Mouse (Mus musculus) mammary gland, adult 2 months (tissue): ENCODE results near the gene Olfr212. TPM values are rescaled to one million over a fixed set of nuclear protein-coding genes. Genes with fewer than 3 reads are reported as not detected.

Experiments
- polyA plus RNA-seq: library from polyadenylated mRNA; depleted of rRNA; stranded (reverse); fragments of >200 nt; gene quantifications from 2 replicates; pipeline ENCODE4 v1.2.3, GENCODE M21; 2012; ENCODE audit warnings: low replicate concordance; rRNA removed

The Olfr212 gene
- not detected in 2 replicates for polyA plus RNA-seq

GRCm38 (mm10) chr6:116506302-116507003 lies at the start of gene Olfr212:
Gene Olfr212 (plus strand): TSS chr6:116506516.

GRCm38 (mm10) chr6:116460544-116461283 lies 45.6 kb upstream of the Olfr212 start, which contains the start of gene Alox5:
Gene Alox5 (minus strand): TSS chr6:116461178.

GRCm38 (mm10) chr6:116488791-116489190 lies 17.5 kb upstream of the Olfr212 start, which contains the start of gene Olfr211:
Gene Olfr211 (plus strand): TSS chr6:116489091.

DNA sequence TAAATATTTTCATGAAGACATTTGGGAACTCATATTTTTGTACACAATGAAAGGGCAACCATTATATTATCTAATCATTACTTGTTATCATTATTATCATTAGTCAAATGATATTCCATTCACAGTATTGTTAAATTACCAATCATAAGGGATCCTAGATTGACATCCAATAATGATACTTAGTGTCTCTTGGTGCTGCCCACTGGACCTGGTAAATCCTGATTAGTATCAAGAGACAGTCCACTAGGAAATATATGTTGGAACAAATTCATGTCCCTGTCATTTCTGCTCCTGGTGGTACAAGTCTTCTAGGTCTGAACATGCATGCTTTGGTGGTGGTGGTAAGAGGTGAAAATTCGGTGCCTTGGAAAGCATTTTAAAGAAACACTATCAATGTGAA lies 31.8 kb downstream of the Olfr212 start, which contains the start of gene Olfr213:
Gene Olfr213, plus strand, starts transcription at position 301 of the 400 bp plus-strand sequence.

GRCm38 (mm10) chr6:116550841-116551240 lies 44.5 kb downstream of the Olfr212 start, which contains the start of gene Gm5580:
Gene Gm5580 (plus strand): TSS chr6:116551141.

DNA sequence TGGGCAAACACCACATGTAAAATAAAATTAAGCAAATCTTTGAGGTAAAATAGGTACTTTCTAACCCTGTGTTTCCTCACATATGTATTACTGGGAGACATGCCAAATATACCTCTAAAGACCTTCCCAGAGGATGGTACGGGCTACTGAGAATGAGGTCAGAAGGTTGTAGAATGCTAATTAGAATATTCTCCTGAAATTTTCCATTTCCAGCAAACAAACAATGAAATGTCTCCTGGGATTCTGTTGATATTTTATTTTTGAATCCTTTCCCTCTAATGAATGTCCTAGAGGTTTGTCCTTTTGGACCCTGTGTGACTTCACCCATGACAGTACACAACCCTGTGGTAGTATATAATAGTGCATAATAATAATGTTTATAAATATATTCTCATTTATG lies 47.6 kb downstream of the Olfr212 start, which contains the start of gene Olfr214:
Gene Olfr214, plus strand, starts transcription at position 301 of the 400 bp plus-strand sequence.

Other genes with a start within 250 kb of the Olfr212 start
- gene Zfand4, start 242.3 kb upstream of the Olfr212 start, polyA plus RNA-seq: 0.20 and 0.45 TPM in 2 replicates
- 37.5 and 62.6 TPM in 2 replicates for gene March8, start 168.5 kb upstream of the Olfr212 start, polyA plus RNA-seq
- 4.3 and 5.1 TPM in 2 replicates for gene Alox5, start 45.3 kb upstream of the Olfr212 start, polyA plus RNA-seq
- not detected in 2 replicates for gene Olfr211, start 17.4 kb upstream of the Olfr212 start, polyA plus RNA-seq
- not detected in 2 replicates for gene Olfr213, start 31.9 kb downstream of the Olfr212 start, polyA plus RNA-seq
- 0.10 and 0.16 TPM in 2 replicates for gene Gm5580, start 44.6 kb downstream of the Olfr212 start, polyA plus RNA-seq
- gene Olfr214, start 47.7 kb downstream of the Olfr212 start, polyA plus RNA-seq: not detected in 2 replicates
- gene Olfr215, start 77.7 kb downstream of the Olfr212 start, polyA plus RNA-seq: not detected in 2 replicates
- gene Zfp422, start 122.5 kb downstream of the Olfr212 start, polyA plus RNA-seq: 8.6 and 17.4 TPM in 2 replicates
- 34.3 and 59.9 TPM in 2 replicates for gene Depp1, start 144.1 kb downstream of the Olfr212 start, polyA plus RNA-seq
- gene Rassf4, start 167.4 kb downstream of the Olfr212 start, polyA plus RNA-seq: 20.6 and 38.8 TPM in 2 replicates
- gene Tmem72, start 210.4 kb downstream of the Olfr212 start, polyA plus RNA-seq: 0.01 TPM in 1 of 2 replicates, not detected in the other